Comparison of ENCODE assay signal across 18 mouse cellular contexts in genomic region chr15:80658815-80659471, GRCm38 (mm10). TPM values are rescaled to one million over a fixed set of nuclear protein-coding genes. Genes with fewer than 3 reads are reported as not detected.
DNase-seq lines count a peak whose midpoint lies in the region; ATAC-seq lines count a peak whose summit lies in the region.
"Had no signal": no experiment of that assay in that cellular context is flagged by ENCODE, and none has a peak within 500 bp of the region (broad histone marks: within the 10 kb centered on the region; RNA-seq: fewer than 3 reads in every experiment).

No protein-coding gene starts in this region.

- H3K4me3 ChIP-seq in midbrain, embryonic 10.5 days = no peak overlapping the region
- H3K4me3 ChIP-seq in midbrain, embryonic 13.5 days (replicated peaks) = no peak overlapping the region
- H3K4me3 ChIP-seq: erythroblast, embryonic 14.5 days; heart, embryonic 15.5 days; liver, embryonic 12.5 days; midbrain, embryonic 12.5 days; neural tube, embryonic 13.5 days had no signal

- peak; percentile 27 for DNase-seq in embryo, embryonic 10.5 days (ENCODE audit: low spot score)
- DNase-seq in embryo, embryonic 9.5 days (ENCODE audit: extremely low spot score) = no peak
- peak; percentile 41 for DNase-seq in midbrain, embryonic 10.5 days (ENCODE audit: low spot score)
- peak; percentile 67 to 78 for DNase-seq in left cerebral cortex, postnatal 14 days (ENCODE audit: low spot score in 2 of 2)
- DNase-seq in telencephalon, adult 2 months (ENCODE audit: low read depth, low spot score) = peak; percentile 87
- DNase-seq in heart, postnatal 4 days = no peak
- DNase-seq in liver = no peak
- DNase-seq: adrenal gland, adult 2 months; cerebellum, postnatal 36 days; lung, postnatal 10 days had no signal

- H3K27ac ChIP-seq in midbrain, embryonic 10.5 days (replicated peaks) = no peak overlapping the region
- no peak overlapping the region for H3K27ac ChIP-seq in midbrain, embryonic 13.5 days
- H3K27ac ChIP-seq: heart, embryonic 15.5 days; liver, embryonic 12.5 days; midbrain, embryonic 12.5 days; neural tube, embryonic 13.5 days had no signal

- no peaks in the 10 kb centered on the region for H3K36me3 ChIP-seq in midbrain, embryonic 10.5 days
- no peaks in the 10 kb centered on the region for H3K36me3 ChIP-seq in midbrain, embryonic 13.5 days
- H3K36me3 ChIP-seq: heart, embryonic 15.5 days; liver, embryonic 12.5 days; midbrain, embryonic 12.5 days; neural tube, embryonic 13.5 days had no signal

- ATAC-seq in midbrain, embryonic 13.5 days = no peak
- ATAC-seq: hindbrain, embryonic 16.5 days; liver, embryonic 12.5 days had no signal

- intact Hi-C loops in left cerebral cortex, postnatal 14 days (cut with DNase I) = no loop called here

- no peaks in the 10 kb centered on the region for H3K9me3 ChIP-seq in midbrain, embryonic 10.5 days (replicated peaks)
- no peaks in the 10 kb centered on the region for H3K9me3 ChIP-seq in midbrain, embryonic 13.5 days
- H3K9me3 ChIP-seq: heart, embryonic 15.5 days; liver, embryonic 12.5 days; midbrain, embryonic 12.5 days; neural tube, embryonic 13.5 days had no signal

- no peak overlapping the region for H3K4me2 ChIP-seq in midbrain, embryonic 13.5 days (replicated peaks)
- H3K4me2 ChIP-seq: heart, embryonic 15.5 days; liver, embryonic 12.5 days; midbrain, embryonic 12.5 days; neural tube, embryonic 13.5 days had no signal

- H3K9ac ChIP-seq in midbrain, embryonic 13.5 days (replicated peaks) = no peak overlapping the region
- H3K9ac ChIP-seq: heart, embryonic 15.5 days; liver, embryonic 12.5 days; midbrain, embryonic 12.5 days; neural tube, embryonic 13.5 days had no signal

- peaks cover 28% of the 10 kb centered on the region for H3K4me1 ChIP-seq in midbrain, embryonic 10.5 days
- peaks cover 9% of the 10 kb centered on the region for H3K4me1 ChIP-seq in midbrain, embryonic 13.5 days (replicated peaks)

- WGBS in midbrain, embryonic 10.5 days = 59% methylated on average over 6 of the region's 6 CpGs
- 48% methylated on average over 6 of the region's 6 CpGs for WGBS in midbrain, embryonic 13.5 days

- H3K27me3 ChIP-seq in midbrain, embryonic 10.5 days (ENCODE audit: low read depth, poor library complexity, severe bottlenecking) = no peaks in the 10 kb centered on the region
- no peaks in the 10 kb centered on the region for H3K27me3 ChIP-seq in midbrain, embryonic 13.5 days
- H3K27me3 ChIP-seq: neural tube, embryonic 13.5 days had no signal

RNA-seq across cellular contexts. Expression of gene Fam83f, which starts 12.7 kb away (rescaled TPM):
- 0.26 and 0.64 TPM in 2 replicates for polyA plus RNA-seq in midbrain, embryonic 10.5 days (2016; fragmentation: Nextera tagmentation; extraction: Ambion mirVana)
- 0.19 and 0.27 TPM in 2 replicates for polyA plus RNA-seq in midbrain, embryonic 13.5 days (2015; fragmentation: Nextera tagmentation; extraction: Ambion mirVana)
- under 1 TPM; 0.37 to 0.53 TPM for total RNA-seq in left cerebral cortex, postnatal 14 days (2021)
- under 1 TPM; 0.17 to 0.23 TPM for total RNA-seq in heart, postnatal 4 days (2021)
- total RNA-seq: layer of hippocampus, postnatal 36 days had no signal
- polyA plus RNA-seq: erythroblast, embryonic 14.5 days had no signal

RNA-seq across cellular contexts. Expression of gene Tnrc6b, which starts 52.2 kb away (rescaled TPM):
- polyA plus RNA-seq in midbrain, embryonic 10.5 days (2016; fragmentation: Nextera tagmentation; extraction: Ambion mirVana) = 43.5 and 54.7 TPM in 2 replicates
- polyA plus RNA-seq in midbrain, embryonic 13.5 days (2015; fragmentation: Nextera tagmentation; extraction: Ambion mirVana) = 48.7 and 51.0 TPM in 2 replicates
- total RNA-seq in left cerebral cortex, postnatal 14 days (2021) = 100 to 1,000 TPM; 127 to 131 TPM
- 10 to 100 TPM; 59.5 to 60.8 TPM for total RNA-seq in heart, postnatal 4 days (2021)

Comparison
In these comparisons a context has a peak if more than half of its experiments do, and no peak if none do; other contexts are left out.
1. DNase-seq: peak in embryo, embryonic 10.5 days (single experiment), midbrain, embryonic 10.5 days (single experiment), left cerebral cortex, postnatal 14 days (2 of 2) and telencephalon, adult 2 months (single experiment); none in embryo, embryonic 9.5 days (single experiment), heart, postnatal 4 days (single experiment) and liver (single experiment).